23 mouse cellular contexts compared by ENCODE assay signal in genomic region chr2:109618341-109619058, GRCm38 (mm10). TPM values are rescaled to one million over a fixed set of nuclear protein-coding genes. Genes with fewer than 3 reads are reported as not detected.
DNase-seq lines count a peak whose midpoint lies in the region; ATAC-seq lines count a peak whose summit lies in the region.
"Had no signal": no experiment of that assay in that cellular context is flagged by ENCODE, and none has a peak within 500 bp of the region (broad histone marks: within the 10 kb centered on the region; RNA-seq: fewer than 3 reads in every experiment).

No protein-coding gene starts in this region.

- H3K4me1 ChIP-seq in kidney, embryonic 15.5 days: no peaks in the 10 kb centered on the region
- no peaks in the 10 kb centered on the region for H3K4me1 ChIP-seq in neural tube, embryonic 14.5 days (ENCODE audit: control insufficient read depth, insufficient read depth, low read length)
- no peaks in the 10 kb centered on the region for H3K4me1 ChIP-seq in neural tube, embryonic 15.5 days
- H3K4me1 ChIP-seq: intestine, embryonic 15.5 days; limb, embryonic 13.5 days; lung, embryonic 15.5 days; midbrain, embryonic 12.5 days; neural tube, embryonic 12.5 days had no signal

- intact Hi-C loops in heart, postnatal 36 days (cut with DNase I): no loop called here

- no peaks in the 10 kb centered on the region for H3K36me3 ChIP-seq in kidney, embryonic 15.5 days
- no peaks in the 10 kb centered on the region for H3K36me3 ChIP-seq in neural tube, embryonic 14.5 days (ENCODE audit: control insufficient read depth, insufficient read depth, low read length)
- no peaks in the 10 kb centered on the region for H3K36me3 ChIP-seq in neural tube, embryonic 15.5 days
- H3K36me3 ChIP-seq: hindbrain, embryonic 15.5 days; intestine, embryonic 15.5 days; limb, embryonic 13.5 days; lung, embryonic 15.5 days; midbrain, embryonic 12.5 days; neural tube, embryonic 12.5 days had no signal

- 57% methylated on average over 9 of the region's 9 CpGs for WGBS in kidney, embryonic 15.5 days
- 60% methylated on average over 9 of the region's 9 CpGs for WGBS in neural tube, embryonic 14.5 days
- WGBS in neural tube, embryonic 15.5 days: 55% methylated on average over 9 of the region's 9 CpGs

- H3K27ac ChIP-seq in kidney, embryonic 15.5 days: no peak overlapping the region
- no peak overlapping the region for H3K27ac ChIP-seq in neural tube, embryonic 14.5 days (ENCODE audit: low read depth, low read length)
- no peak overlapping the region for H3K27ac ChIP-seq in neural tube, embryonic 15.5 days (replicated peaks)
- H3K27ac ChIP-seq: forebrain, embryonic 13.5 days; hindbrain, embryonic 15.5 days; intestine, embryonic 15.5 days; limb, embryonic 13.5 days; liver, embryonic 14.5 days; lung, embryonic 15.5 days; midbrain, embryonic 12.5 days; neural tube, embryonic 12.5 days had no signal

- H3K9me3 ChIP-seq in kidney, embryonic 15.5 days (replicated peaks): no peaks in the 10 kb centered on the region
- H3K9me3 ChIP-seq in neural tube, embryonic 14.5 days (ENCODE audit: control insufficient read depth, low read length): no peaks in the 10 kb centered on the region
- no peaks in the 10 kb centered on the region for H3K9me3 ChIP-seq in neural tube, embryonic 15.5 days (replicated peaks)
- H3K9me3 ChIP-seq: forebrain, embryonic 13.5 days; hindbrain, embryonic 15.5 days; intestine, embryonic 15.5 days; limb, embryonic 13.5 days; lung, embryonic 15.5 days; midbrain, embryonic 12.5 days; neural tube, embryonic 12.5 days had no signal

- peak; percentile 83 for ATAC-seq in kidney, embryonic 15.5 days (replicated peaks; ENCODE audit: low FRiP score)
- ATAC-seq in neural tube, embryonic 14.5 days (ENCODE audit: low read depth): peak; percentile 69; the same call in 1 of the 2 replicates
- no peak for ATAC-seq in neural tube, embryonic 15.5 days (ENCODE audit: low FRiP score)
- ATAC-seq: forebrain, embryonic 13.5 days; intestine, embryonic 15.5 days had no signal

- no peak overlapping the region for H3K9ac ChIP-seq in kidney, embryonic 15.5 days
- no peak overlapping the region for H3K9ac ChIP-seq in neural tube, embryonic 14.5 days (replicated peaks; ENCODE audit: low read depth, low read length)
- no peak overlapping the region for H3K9ac ChIP-seq in neural tube, embryonic 15.5 days (replicated peaks)
- H3K9ac ChIP-seq: forebrain, embryonic 13.5 days; hindbrain, embryonic 15.5 days; intestine, embryonic 15.5 days; limb, embryonic 13.5 days; liver, embryonic 14.5 days; lung, embryonic 15.5 days; midbrain, embryonic 12.5 days; neural tube, embryonic 12.5 days had no signal

- DNase-seq in kidney, adult 8-10 months: no peak
- peak; percentile 15 to 38 for DNase-seq in left cerebral cortex, adult 18-20 months (ENCODE audit: low spot score in 2 of 2)
- peak; percentile 2 for DNase-seq in mesoderm, embryonic 11.5 days (ENCODE audit: low read depth, low spot score)
- DNase-seq in cerebellum, postnatal 25 days: no peak
- DNase-seq in heart, postnatal 36 days: no peak
- DNase-seq: adrenal gland, postnatal 36 days; B cell, adult 2 months; cerebellum, adult 8-10 months; heart, postnatal 4 days; kidney, postnatal 25 days; lung, postnatal 4 days; thymus, postnatal 36 days had no signal

- no peak overlapping the region for H3K4me3 ChIP-seq in kidney, embryonic 15.5 days (replicated peaks)
- no peak overlapping the region for H3K4me3 ChIP-seq in neural tube, embryonic 14.5 days (ENCODE audit: low read depth, low read length)
- no peak overlapping the region for H3K4me3 ChIP-seq in neural tube, embryonic 15.5 days (replicated peaks)
- H3K4me3 ChIP-seq: forebrain, embryonic 13.5 days; hindbrain, embryonic 15.5 days; intestine, embryonic 15.5 days; limb, embryonic 13.5 days; lung, embryonic 15.5 days; midbrain, embryonic 12.5 days; neural tube, embryonic 12.5 days had no signal

- H3K27me3 ChIP-seq in kidney, embryonic 15.5 days: peaks cover 45% of the 10 kb centered on the region
- H3K27me3 ChIP-seq in neural tube, embryonic 14.5 days (ENCODE audit: control insufficient read depth, insufficient read depth, low read length): no peaks in the 10 kb centered on the region
- peaks cover 14% of the 10 kb centered on the region for H3K27me3 ChIP-seq in neural tube, embryonic 15.5 days (replicated peaks)
- H3K27me3 ChIP-seq: forebrain, embryonic 13.5 days; hindbrain, embryonic 15.5 days; intestine, embryonic 15.5 days; limb, embryonic 13.5 days; lung, embryonic 15.5 days; midbrain, embryonic 12.5 days; neural tube, embryonic 12.5 days had no signal

- H3K4me2 ChIP-seq in kidney, embryonic 15.5 days: no peak overlapping the region
- H3K4me2 ChIP-seq in neural tube, embryonic 14.5 days (ENCODE audit: low read depth, low read length): no peak overlapping the region
- no peak overlapping the region for H3K4me2 ChIP-seq in neural tube, embryonic 15.5 days
- H3K4me2 ChIP-seq: forebrain, embryonic 13.5 days; hindbrain, embryonic 15.5 days; intestine, embryonic 15.5 days; limb, embryonic 13.5 days; lung, embryonic 15.5 days; midbrain, embryonic 12.5 days; neural tube, embryonic 12.5 days had no signal

RNA-seq across cellular contexts. Expression of gene Bdnf, which starts 56.0 kb away (rescaled TPM):
- 0.81 and 1.1 TPM in 2 replicates for polyA plus RNA-seq in kidney, embryonic 15.5 days (2015; fragmentation: Nextera tagmentation; extraction: Ambion mirVana)
- polyA plus RNA-seq in neural tube, embryonic 14.5 days (2014; fragmentation: Nextera tagmentation; extraction: Ambion mirVana): 5.0 and 5.7 TPM in 2 replicates
- polyA plus RNA-seq in neural tube, embryonic 15.5 days (2015; fragmentation: Nextera tagmentation; extraction: Ambion mirVana): 5.5 and 5.9 TPM in 2 replicates
- total RNA-seq in left cerebral cortex, adult 18-20 months (2021): 10 to 100 TPM; 30.0 to 40.0 TPM
- 1 to 10 TPM; 5.3 to 7.9 TPM for total RNA-seq in heart, postnatal 36 days (2021)

Comparison
In these comparisons a context has a peak if more than half of its experiments do, and no peak if none do; other contexts are left out.
1. DNase-seq: peak in left cerebral cortex, adult 18-20 months (2 of 2) and mesoderm, embryonic 11.5 days (single experiment); none in kidney, adult 8-10 months (0 of 2), cerebellum, postnatal 25 days (0 of 2) and heart, postnatal 36 days (0 of 2).